Mouse (Mus musculus): Measurements from ENCODE around the gene Pip4k2b. TPM values are rescaled to one million over a fixed set of nuclear protein-coding genes. Genes with fewer than 3 reads are reported as not detected.

Gene Pip4k2b
- polyA plus RNA-seq, 1 experiment from 2014 or later = 1.2 TPM

DNA sequence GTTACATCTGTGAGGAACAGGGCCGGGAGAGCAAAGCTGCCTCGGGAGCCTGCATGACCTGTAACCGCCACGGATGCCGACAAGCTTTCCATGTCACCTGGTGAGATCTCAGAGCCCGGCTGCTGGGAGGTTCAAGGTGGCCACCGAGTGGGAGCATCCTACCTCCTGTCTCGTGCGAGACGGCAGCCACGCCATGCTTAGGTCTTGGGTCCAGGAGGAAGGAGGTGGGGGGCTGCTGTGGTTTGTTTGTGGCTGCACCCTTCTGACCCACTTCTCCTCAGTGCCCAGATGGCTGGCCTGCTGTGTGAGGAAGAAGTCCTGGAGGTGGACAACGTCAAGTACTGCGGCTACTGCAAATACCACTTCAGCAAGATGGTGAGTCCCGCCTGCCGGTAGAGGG, 77.7 kb downstream of the Pip4k2b start:
- H3K27me3 ChIP-seq (replicated peaks) = peaks cover 2% of the 10 kb centered on the region; the same call in 1 of the 2 replicates
- no peak for ATAC-seq
- no peak overlapping the region for H3K4me2 ChIP-seq (replicated peaks)

DNA sequence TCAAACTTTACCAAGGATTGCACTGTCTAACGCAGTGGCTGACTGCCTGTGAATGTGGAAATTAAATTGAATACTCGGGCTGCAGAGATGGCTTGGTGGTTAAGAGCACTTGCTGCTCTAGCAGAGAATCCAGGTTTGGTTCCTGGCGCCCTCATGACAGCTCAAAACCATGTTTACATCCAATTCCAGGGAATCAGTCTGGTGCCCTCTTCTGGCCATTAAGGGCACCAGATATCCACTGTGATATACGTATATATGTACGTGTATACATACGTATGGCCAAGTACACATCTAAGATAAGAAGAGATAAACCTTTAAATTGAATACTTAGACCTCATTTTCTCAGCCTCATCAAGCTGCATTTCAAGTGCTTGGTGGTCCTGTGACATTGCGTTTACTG, 78.3 kb downstream of the Pip4k2b start:
- H3K27me3 ChIP-seq (replicated peaks) = peaks cover 5% of the 10 kb centered on the region; the same call in 1 of the 2 replicates
- ATAC-seq = no peak
- H3K27ac ChIP-seq = no peak overlapping the region
- peaks cover 39% of the 10 kb centered on the region for H3K4me1 ChIP-seq (replicated peaks)
- no peak overlapping the region for H3K9ac ChIP-seq
- peaks cover 37% of the 10 kb centered on the region for H3K36me3 ChIP-seq
- H3K4me3 ChIP-seq (replicated peaks) = no peak overlapping the region
- no peaks in the 10 kb centered on the region for H3K9me3 ChIP-seq
- no peak overlapping the region for H3K4me2 ChIP-seq (replicated peaks)
- 93% methylated on average over 7 of the region's 7 CpGs for WGBS

More for the DNA sequence above, 77.7 kb downstream of the Pip4k2b start:
- 88% methylated on average over 15 of the region's 15 CpGs for WGBS
- no peaks in the 10 kb centered on the region for H3K9me3 ChIP-seq
- no peak overlapping the region for H3K27ac ChIP-seq
- no peak overlapping the region for H3K9ac ChIP-seq
- H3K4me1 ChIP-seq (replicated peaks) = peaks cover 35% of the 10 kb centered on the region
- H3K4me3 ChIP-seq (replicated peaks) = no peak overlapping the region
- peaks cover 37% of the 10 kb centered on the region for H3K36me3 ChIP-seq

DNA sequence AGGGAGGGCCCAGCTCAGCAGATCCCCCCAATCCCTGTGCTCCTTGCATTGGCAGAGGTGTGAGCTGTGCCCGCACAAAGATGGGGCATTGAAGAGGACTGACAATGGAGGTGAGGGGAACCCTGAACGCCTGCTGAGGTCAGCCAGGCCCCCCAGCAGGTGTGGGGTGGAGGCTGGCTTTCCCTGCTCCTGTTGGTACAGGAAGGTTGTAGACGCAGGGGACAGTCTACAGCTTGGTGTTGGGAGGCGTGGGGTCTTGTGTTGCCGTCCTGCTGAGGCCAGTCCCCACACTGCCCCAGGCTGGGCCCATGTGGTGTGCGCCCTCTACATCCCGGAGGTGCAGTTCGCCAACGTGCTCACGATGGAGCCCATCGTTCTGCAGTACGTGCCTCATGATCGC, 79.1 kb downstream of the Pip4k2b start:
- H3K27me3 ChIP-seq (replicated peaks) = peaks cover 5% of the 10 kb centered on the region; the same call in 1 of the 2 replicates
- H3K4me2 ChIP-seq (replicated peaks) = peak overlapping the region; percentile 87; the same call in 1 of the 2 replicates
- H3K9ac ChIP-seq = no peak overlapping the region
- peaks cover 47% of the 10 kb centered on the region for H3K4me1 ChIP-seq (replicated peaks)
- H3K27ac ChIP-seq = no peak overlapping the region
- peak overlapping the region; percentile 90; the same call in 1 of the 2 replicates for H3K4me3 ChIP-seq (replicated peaks)
- no peaks in the 10 kb centered on the region for H3K9me3 ChIP-seq
- ATAC-seq = no peak
- WGBS = 91% methylated on average over 13 of the region's 13 CpGs
- H3K36me3 ChIP-seq = peaks cover 31% of the 10 kb centered on the region

Other genes starting within 250 kb of the Pip4k2b start
- 0.47 and 0.55 TPM in 2 replicates for gene 4933428G20Rik, start 244.4 kb downstream of the Pip4k2b start, polyA plus RNA-seq (2015; fragmentation: Nextera tagmentation; extraction: Ambion mirVana)
- gene Srcin1, start 168.5 kb downstream of the Pip4k2b start, polyA plus RNA-seq (2015; fragmentation: Nextera tagmentation; extraction: Ambion mirVana) = 0.24 and 0.25 TPM in 2 replicates
- 2.7 and 3.7 TPM in 2 replicates for gene Epop, start 115.0 kb downstream of the Pip4k2b start, polyA plus RNA-seq (2015; fragmentation: Nextera tagmentation; extraction: Ambion mirVana)
- gene Mllt6, start 81.3 kb downstream of the Pip4k2b start, polyA plus RNA-seq (2015; fragmentation: Nextera tagmentation; extraction: Ambion mirVana) = 1.9 and 2.4 TPM in 2 replicates
- gene Cisd3, start 58.9 kb downstream of the Pip4k2b start, polyA plus RNA-seq (2015; fragmentation: Nextera tagmentation; extraction: Ambion mirVana) = 79.9 and 93.0 TPM in 2 replicates
- 12.7 and 12.8 TPM in 2 replicates for gene Pcgf2, start 44.2 kb downstream of the Pip4k2b start, polyA plus RNA-seq (2015; fragmentation: Nextera tagmentation; extraction: Ambion mirVana)
- gene Psmb3, start 41.3 kb downstream of the Pip4k2b start, polyA plus RNA-seq (2015; fragmentation: Nextera tagmentation; extraction: Ambion mirVana) = 426 and 480 TPM in 2 replicates
- gene Cwc25, start 21.9 kb upstream of the Pip4k2b start, polyA plus RNA-seq (2015; fragmentation: Nextera tagmentation; extraction: Ambion mirVana) = 13.3 and 13.4 TPM in 2 replicates
- gene 1700001P01Rik, start 31.2 kb upstream of the Pip4k2b start, polyA plus RNA-seq (2015; fragmentation: Nextera tagmentation; extraction: Ambion mirVana) = 0.24 TPM in 1 of 2 replicates, not detected in the other
- gene Rpl23, start 37.7 kb upstream of the Pip4k2b start, polyA plus RNA-seq (2015; fragmentation: Nextera tagmentation; extraction: Ambion mirVana) = 530 and 606 TPM in 2 replicates
- gene Lasp1, start 54.3 kb upstream of the Pip4k2b start, polyA plus RNA-seq (2015; fragmentation: Nextera tagmentation; extraction: Ambion mirVana) = 123 and 126 TPM in 2 replicates
- gene B230217C12Rik, start 96.1 kb upstream of the Pip4k2b start, polyA plus RNA-seq (2015; fragmentation: Nextera tagmentation; extraction: Ambion mirVana) = 5.2 and 5.3 TPM in 2 replicates
- gene Fbxo47, start 139.4 kb upstream of the Pip4k2b start, polyA plus RNA-seq (2015; fragmentation: Nextera tagmentation; extraction: Ambion mirVana) = 0.65 and 0.68 TPM in 2 replicates
- gene Plxdc1, start 241.7 kb upstream of the Pip4k2b start, polyA plus RNA-seq (2015; fragmentation: Nextera tagmentation; extraction: Ambion mirVana) = 0.47 and 0.49 TPM in 2 replicates